Mouse (Mus musculus): ENCODE measurements at regions not wholly inside any gene's neighbourhood (a gene's known extent, or its start where the extent isn't known, plus 50 kb on each side); places are given as distances from the start of the nearest gene placed in this dataset.
"Not testable (repeated sequence)": the region's sequence is repeated elsewhere in the genome, so short reads cannot be mapped to it uniquely, and the experiment has no call there.

DNA sequence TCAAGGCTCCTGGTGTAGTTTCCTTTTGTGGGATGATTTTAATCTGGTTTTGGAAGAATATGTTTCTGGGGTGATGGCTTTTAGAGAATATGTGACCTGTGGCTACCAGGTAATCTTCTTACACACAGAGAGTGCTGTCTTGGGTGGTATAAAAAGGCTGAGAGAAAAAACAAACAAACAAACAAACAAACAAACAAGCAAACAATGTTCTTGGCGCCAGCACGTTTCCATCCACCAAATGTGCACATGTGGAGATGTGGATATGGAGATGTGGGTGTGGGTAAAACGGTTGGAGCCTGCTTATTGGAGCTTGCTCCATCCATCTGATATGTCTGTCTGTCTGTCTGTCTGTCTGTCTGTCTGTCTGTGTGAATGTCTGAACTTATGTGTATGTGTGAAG lies 57.7 kb upstream of the Ezh2 start:
- TF ChIP-seq EP300, CTCF (IDR thresholded peaks at IDR 0.05; ENCODE audit: low read depth): not testable (repeated sequence)

Data from liver, embryonic 14.5 days (tissue).